Mouse (Mus musculus): ENCODE measurements around the gene Bbs9. TPM values are rescaled to one million over a fixed set of nuclear protein-coding genes. Genes with fewer than 3 reads are reported as not detected.

Gene Bbs9
- polyA plus RNA-seq, 1 experiment from 2014 or later: 15.9 TPM

DNA sequence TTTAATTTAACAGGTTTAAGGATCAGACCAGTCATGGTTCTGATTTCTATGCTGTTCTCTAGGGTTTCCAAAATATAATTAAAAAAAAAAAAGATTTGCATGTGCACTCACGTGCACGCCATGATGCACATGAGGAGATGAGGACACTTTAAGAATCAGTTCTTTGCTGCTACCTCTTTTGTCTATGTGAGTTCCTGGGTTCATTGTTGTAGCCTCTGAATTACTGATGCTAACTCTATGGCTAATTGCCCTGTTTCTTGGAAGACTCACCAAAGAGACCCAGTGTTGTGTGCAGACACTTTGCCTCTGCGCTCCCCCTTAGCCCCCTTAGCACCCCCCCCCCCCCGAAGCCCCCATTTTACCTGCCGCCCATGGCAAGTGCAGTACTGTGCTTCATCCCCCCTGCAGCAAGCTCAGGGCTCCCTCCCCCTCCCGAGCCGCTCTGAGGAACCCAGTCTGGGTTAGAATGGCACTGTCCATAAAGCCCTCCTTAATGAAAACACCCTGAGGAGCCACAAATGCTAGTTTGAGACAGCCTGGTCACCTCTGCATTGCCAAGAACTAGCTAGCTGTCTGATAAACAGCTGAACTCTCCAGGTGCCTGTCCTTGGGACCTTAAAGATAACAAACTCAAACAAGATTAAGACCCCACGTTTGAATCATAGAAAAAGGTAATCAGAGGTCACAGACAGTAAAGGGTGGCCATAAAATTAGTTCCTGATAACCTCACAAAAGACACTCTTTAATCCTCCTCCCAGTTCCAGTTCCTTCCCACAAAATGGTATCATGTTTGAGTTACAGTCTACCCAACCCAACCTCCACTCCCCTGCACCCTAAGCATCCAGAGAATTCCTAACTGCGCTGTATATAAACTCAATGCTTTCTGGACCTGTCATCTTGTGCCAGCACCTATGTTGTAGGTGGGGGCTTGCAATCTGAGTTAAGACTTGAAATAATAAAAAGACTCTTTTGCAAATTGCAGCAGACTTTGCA is 69.1 kb downstream of the Bbs9 start:
- Histone ChIP-seq H3K4me1 (peaks cover 6% of the 10 kb centered on the region), H3K36me3 (no peaks in the 10 kb centered on the region), H3K9me3 (no peaks in the 10 kb centered on the region), H3K27ac (no peak overlapping the region), H3K4me2 (replicated peaks) (no peak overlapping the region), H3K4me3 (no peak overlapping the region), H3K9ac (no peak overlapping the region), H3K27me3 (0 out of 2 replicates have a peak, but pooled peaks cover 8% of the 10 kb centered on the region)
- no peak for ATAC-seq (ENCODE audit: low FRiP score, low read depth)
- WGBS: 63% methylated on average over 9 of the region's 9 CpGs

DNA sequence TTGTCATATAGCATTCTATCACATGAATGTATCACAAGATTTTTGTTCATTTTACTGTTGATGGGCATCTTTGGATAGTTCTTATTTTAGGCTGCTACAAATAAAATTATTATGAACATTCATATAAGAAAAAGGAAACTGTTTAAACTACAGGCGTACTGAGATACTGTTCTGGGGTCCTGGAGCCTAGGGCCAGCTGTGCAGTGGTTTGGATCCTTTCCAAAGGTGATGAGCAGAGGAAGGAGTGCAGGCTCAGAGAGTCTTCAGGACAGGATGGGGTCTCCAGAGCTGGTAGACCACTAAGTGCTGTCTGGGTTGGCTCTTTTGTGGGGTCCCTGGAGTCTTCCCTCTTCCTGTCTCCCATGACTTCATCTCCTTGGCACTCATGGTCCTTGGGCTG is 75.8 kb downstream of the Bbs9 start:
- no peak overlapping the region for H3K4me3 ChIP-seq
- no peak overlapping the region for H3K9ac ChIP-seq
- no peak overlapping the region for H3K27ac ChIP-seq
- H3K36me3 ChIP-seq: no peaks in the 10 kb centered on the region
- H3K9me3 ChIP-seq: no peaks in the 10 kb centered on the region
- H3K27me3 ChIP-seq: 0 out of 2 replicates have a peak, but pooled peaks cover 2% of the 10 kb centered on the region
- 42% methylated on average over 1 of the region's 1 CpGs for WGBS
- ATAC-seq (ENCODE audit: low FRiP score, low read depth): no peak
- peaks cover 13% of the 10 kb centered on the region for H3K4me1 ChIP-seq
- no peak overlapping the region for H3K4me2 ChIP-seq (replicated peaks)

DNA sequence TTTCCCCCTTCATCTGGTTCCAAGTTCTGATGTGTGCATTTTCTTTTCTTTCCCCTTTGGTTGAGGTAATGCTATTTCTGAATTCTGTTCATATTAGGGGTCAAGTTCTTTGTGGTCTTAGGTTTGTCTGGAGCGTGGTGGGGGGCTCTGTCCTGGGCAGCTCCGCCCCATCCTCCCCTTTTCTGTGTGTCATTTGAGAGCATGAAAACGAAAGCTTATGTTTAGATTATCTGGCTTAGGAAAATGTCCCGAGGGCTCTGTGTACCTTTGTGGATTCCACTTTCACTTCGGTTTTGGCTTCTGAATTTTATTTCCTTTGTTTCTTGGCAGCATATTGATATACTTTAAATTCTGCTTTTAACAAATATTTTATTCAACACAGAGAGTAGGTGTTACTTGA is 80.6 kb downstream of the Bbs9 start:
- H3K27me3 ChIP-seq: no peaks in the 10 kb centered on the region
- no peak for ATAC-seq (ENCODE audit: low FRiP score, low read depth)
- H3K9ac ChIP-seq: no peak overlapping the region
- H3K4me3 ChIP-seq: no peak overlapping the region
- H3K4me1 ChIP-seq: peaks cover 5% of the 10 kb centered on the region; the same call in 1 of the 2 replicates
- no peaks in the 10 kb centered on the region for H3K9me3 ChIP-seq
- WGBS: 55% methylated on average over 5 of the region's 5 CpGs
- H3K27ac ChIP-seq: no peak overlapping the region
- no peak overlapping the region for H3K4me2 ChIP-seq (replicated peaks)
- no peaks in the 10 kb centered on the region for H3K36me3 ChIP-seq

DNA sequence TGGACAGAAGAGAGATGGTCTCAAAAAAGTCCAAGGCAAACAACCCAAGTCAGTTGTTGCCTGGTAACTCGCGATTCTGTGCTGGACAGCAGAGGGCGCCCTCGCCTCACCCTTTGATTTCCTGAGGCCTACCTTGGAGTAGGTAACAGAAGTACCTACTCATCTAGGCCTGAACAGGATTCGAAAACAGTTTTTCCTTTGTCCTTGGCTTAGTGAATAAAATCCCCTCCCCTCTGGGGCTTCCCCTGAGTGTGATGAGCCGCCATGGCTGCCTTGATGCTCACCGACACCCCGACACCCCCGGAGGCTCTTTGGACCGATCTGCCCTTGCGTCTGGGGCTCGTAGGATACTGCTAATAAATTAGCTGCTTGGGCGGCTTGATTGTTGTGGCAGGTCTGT is 82.0 kb downstream of the Bbs9 start:
- no peak overlapping the region for H3K4me2 ChIP-seq (replicated peaks)
- H3K9me3 ChIP-seq: no peaks in the 10 kb centered on the region
- 50% methylated on average over 13 of the region's 13 CpGs for WGBS
- H3K27ac ChIP-seq: no peak overlapping the region
- no peak overlapping the region for H3K4me3 ChIP-seq
- H3K4me1 ChIP-seq: no peaks in the 10 kb centered on the region
- no peak overlapping the region for H3K9ac ChIP-seq
- H3K36me3 ChIP-seq: no peaks in the 10 kb centered on the region
- ATAC-seq (ENCODE audit: low FRiP score, low read depth): no peak
- H3K27me3 ChIP-seq: no peaks in the 10 kb centered on the region

DNA sequence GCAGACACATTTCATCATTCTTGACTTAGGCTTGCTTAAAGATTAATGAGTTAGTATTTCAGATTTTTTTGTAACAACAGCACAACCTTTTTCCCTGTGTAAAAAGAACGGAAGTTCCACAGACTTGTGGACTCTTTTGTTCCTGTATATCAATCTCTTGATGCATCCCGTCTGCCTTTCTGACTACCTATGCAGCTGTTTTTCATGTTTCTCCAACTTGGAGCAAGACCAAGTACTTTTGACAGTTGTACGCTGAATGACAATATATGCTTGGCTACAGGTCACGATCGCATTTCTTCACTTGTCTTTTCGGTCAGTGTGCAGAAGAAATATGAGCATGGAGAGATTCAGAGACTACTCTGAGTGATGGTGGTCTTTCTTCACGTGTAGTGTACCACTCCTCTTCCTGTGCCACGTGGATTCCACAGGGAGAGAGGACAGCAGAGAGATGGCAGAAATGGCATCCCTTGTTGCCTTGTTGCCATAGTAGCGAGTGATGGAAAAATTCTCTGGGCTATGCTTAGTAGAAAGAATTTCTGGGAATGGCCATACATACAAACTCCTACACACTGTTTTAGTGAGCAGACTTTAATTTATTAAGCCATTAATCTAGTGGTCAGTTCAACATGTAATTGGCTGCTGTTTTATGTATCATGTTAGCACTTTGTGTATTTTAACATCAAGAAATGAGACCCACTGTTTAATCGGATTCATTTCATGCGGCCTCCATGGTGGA is 88.3 kb downstream of the Bbs9 start:
- Histone ChIP-seq H3K27me3 (no peaks in the 10 kb centered on the region), H3K4me2 (replicated peaks) (no peak overlapping the region), H3K36me3 (peaks cover 3% of the 10 kb centered on the region; the same call in 1 of the 2 replicates), H3K9me3 (no peaks in the 10 kb centered on the region), H3K9ac (no peak overlapping the region), H3K27ac (no peak overlapping the region), H3K4me1 (no peaks in the 10 kb centered on the region), H3K4me3 (no peak overlapping the region)
- no peak for ATAC-seq (ENCODE audit: low FRiP score, low read depth)
- WGBS: 85% methylated on average over 11 of the region's 11 CpGs

DNA sequence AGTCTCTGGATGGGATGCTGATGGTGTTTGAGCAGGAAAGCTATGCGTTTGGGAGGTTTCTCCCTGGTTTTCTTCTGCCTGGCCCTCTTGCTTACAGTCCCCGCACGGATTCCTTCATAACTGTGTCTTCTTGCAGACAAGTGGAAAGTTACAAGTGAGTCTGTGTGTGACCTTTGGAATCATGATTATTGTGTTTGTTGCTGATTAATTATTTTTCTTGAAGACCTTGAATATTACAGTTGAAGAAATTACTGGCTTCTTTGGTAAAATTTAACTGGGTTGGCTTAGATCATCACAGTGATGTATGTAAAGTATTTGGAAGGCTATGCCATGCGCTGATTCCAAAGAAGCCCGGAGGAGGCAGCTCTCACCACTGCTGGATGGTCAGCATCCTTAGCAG is 92.2 kb downstream of the Bbs9 start:
- no peaks in the 10 kb centered on the region for H3K9me3 ChIP-seq
- no peak overlapping the region for H3K4me2 ChIP-seq (replicated peaks)
- no peaks in the 10 kb centered on the region for H3K27me3 ChIP-seq
- no peak overlapping the region for H3K4me3 ChIP-seq
- H3K9ac ChIP-seq: no peak overlapping the region
- no peak for ATAC-seq (ENCODE audit: low FRiP score, low read depth)
- no peak overlapping the region for H3K27ac ChIP-seq
- H3K36me3 ChIP-seq: peaks cover 3% of the 10 kb centered on the region; the same call in 1 of the 2 replicates
- H3K4me1 ChIP-seq: no peaks in the 10 kb centered on the region
- 88% methylated on average over 5 of the region's 5 CpGs for WGBS

DNA sequence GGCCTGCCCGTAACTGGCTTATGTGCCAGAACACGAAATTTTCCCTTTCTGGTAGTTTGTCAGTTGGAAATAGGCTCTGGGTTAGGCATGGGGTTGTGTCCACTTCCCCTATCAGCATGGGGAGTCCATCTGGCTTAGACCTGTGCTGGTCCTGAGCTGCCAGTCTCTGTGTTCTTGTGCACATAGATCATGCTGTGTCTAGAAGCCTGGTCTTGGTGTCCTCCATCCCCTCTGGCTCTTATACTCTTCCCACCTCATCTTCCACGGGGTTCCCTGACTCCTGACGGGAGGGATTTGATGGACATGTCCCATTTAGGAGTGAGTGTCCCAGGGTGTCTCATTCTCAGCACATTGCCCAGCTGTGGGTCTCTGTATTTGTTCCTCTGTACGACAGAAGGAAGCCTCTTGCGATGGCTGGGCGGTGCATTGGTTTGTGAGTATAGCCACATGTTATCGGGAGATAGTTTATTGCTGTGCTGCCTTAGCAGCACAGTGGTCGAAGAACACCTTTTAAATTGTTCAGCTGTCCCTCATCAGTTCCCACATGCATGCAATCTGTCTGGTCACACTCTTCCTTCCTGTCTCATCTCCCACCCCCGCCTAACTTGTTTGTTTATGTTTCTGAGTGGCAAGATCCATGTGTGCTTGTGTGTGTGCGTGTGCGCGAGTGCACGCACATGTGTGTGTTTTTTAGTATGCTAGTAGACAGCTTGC is 101.1 kb downstream of the Bbs9 start:
- 81% methylated on average over 14 of the region's 14 CpGs for WGBS
- no peak for ATAC-seq (ENCODE audit: low FRiP score, low read depth)

DNA sequence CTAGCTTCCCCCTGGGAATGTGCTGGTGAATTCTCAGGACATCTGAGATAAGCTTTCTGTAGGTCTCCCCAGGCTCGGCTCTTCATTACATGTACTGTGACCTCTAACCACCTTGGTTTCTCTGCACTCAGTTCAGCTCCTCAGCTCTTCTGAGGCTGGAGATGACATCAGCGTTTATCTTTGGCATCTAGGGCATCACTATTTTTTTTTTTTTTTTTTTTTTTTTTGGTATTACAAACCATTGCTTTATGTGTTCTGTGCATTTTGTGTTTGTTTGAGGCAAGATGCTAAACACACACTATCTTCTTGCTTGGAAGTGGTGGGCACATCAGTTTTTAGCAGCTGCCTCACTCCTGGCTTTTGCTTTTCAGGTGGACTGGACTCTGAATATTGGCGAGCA is 102.8 kb downstream of the Bbs9 start:
- H3K36me3 ChIP-seq: no peaks in the 10 kb centered on the region
- 90% methylated on average over 3 of the region's 3 CpGs for WGBS
- no peak overlapping the region for H3K9ac ChIP-seq
- no peak overlapping the region for H3K4me2 ChIP-seq (replicated peaks)
- H3K27me3 ChIP-seq: no peaks in the 10 kb centered on the region
- peaks cover 19% of the 10 kb centered on the region for H3K4me1 ChIP-seq
- ATAC-seq (ENCODE audit: low FRiP score, low read depth): no peak
- H3K27ac ChIP-seq: no peak overlapping the region
- H3K4me3 ChIP-seq: no peak overlapping the region
- no peaks in the 10 kb centered on the region for H3K9me3 ChIP-seq

More for the DNA sequence above, 101.1 kb downstream of the Bbs9 start:
- Histone ChIP-seq H3K27ac (no peak overlapping the region), H3K36me3 (no peaks in the 10 kb centered on the region), H3K4me2 (replicated peaks) (no peak overlapping the region), H3K27me3 (no peaks in the 10 kb centered on the region), H3K9ac (no peak overlapping the region), H3K4me3 (no peak overlapping the region), H3K4me1 (peaks cover 15% of the 10 kb centered on the region), H3K9me3 (no peaks in the 10 kb centered on the region)

DNA sequence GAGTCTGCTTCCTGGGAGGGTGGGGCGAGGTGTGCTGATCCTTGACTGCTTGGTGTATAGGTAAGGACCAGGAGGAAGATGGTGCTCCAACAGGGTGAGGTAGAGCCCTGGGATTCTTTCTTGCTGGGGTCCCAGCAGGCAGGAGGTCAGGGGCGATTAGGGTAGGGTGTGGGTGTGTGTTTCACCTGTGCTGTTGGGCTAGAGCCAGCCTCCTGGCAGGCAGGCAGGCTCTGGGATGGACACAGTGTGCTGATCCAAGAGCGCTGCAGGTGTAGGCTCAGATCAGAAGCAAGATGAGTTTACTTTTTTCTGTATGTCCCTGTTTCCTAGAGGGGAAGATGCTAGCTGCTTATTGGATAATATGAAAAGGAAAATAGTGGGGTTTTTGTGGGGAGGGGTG is 108.7 kb downstream of the Bbs9 start:
- Histone ChIP-seq H3K9me3 (0 out of 2 replicates have a peak, but pooled peaks cover 4% of the 10 kb centered on the region), H3K4me1 (peaks cover 19% of the 10 kb centered on the region), H3K27ac (no peak overlapping the region), H3K4me2 (replicated peaks) (no peak overlapping the region), H3K4me3 (no peak overlapping the region), H3K36me3 (peaks cover 6% of the 10 kb centered on the region; the same call in 1 of the 2 replicates), H3K9ac (no peak overlapping the region), H3K27me3 (no peaks in the 10 kb centered on the region)
- no peak for ATAC-seq (ENCODE audit: low FRiP score, low read depth)
- 94% methylated on average over 3 of the region's 3 CpGs for WGBS

DNA sequence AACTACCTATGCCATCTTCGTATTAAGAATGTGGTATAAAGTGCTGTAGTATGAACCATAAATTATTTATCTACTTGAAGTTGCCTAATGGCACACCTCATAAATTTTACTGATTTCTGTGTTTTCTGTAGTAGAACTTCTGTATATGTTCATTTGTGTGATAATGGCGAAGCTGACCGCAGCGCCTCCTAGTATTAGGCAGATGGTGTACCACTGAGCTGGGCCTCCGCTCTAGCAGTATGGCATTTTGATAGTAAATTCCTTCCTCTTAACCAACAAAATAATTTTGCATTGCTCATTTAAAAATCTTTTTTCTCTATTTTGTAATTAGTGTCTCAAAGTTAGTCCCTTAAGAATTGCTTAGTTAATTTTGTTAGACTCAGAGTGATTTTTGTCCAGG is 117.5 kb downstream of the Bbs9 start:
- WGBS: 87% methylated on average over 5 of the region's 5 CpGs
- no peaks in the 10 kb centered on the region for H3K27me3 ChIP-seq

DNA sequence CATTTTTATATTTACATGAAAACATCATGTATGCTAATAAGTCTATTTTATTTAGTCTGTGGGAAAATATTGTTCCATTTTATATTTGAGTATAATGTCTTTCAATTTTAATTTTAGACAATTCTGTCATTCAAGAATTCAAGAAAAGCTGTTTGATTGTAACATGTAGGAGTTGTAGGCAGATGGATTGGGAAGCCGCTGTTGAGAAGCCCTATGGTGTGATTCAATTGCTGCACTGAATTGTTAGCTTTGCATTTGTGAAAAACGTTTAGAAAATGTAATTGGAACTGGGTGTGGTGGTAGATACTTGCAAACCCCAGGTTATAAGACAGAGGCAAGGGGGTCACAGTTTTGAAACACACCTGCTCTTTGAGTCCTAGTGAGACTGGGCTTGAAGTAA is 121.1 kb downstream of the Bbs9 start:
- H3K27me3 ChIP-seq: no peaks in the 10 kb centered on the region
- WGBS: 62% methylated on average over 2 of the region's 2 CpGs
- H3K9me3 ChIP-seq: no peaks in the 10 kb centered on the region
- no peaks in the 10 kb centered on the region for H3K4me1 ChIP-seq
- H3K9ac ChIP-seq: no peak overlapping the region
- no peak overlapping the region for H3K4me3 ChIP-seq
- no peak overlapping the region for H3K4me2 ChIP-seq (replicated peaks)
- no peak for ATAC-seq (ENCODE audit: low FRiP score, low read depth)
- H3K36me3 ChIP-seq: no peaks in the 10 kb centered on the region
- no peak overlapping the region for H3K27ac ChIP-seq

More for the DNA sequence above, 117.5 kb downstream of the Bbs9 start:
- H3K4me2 ChIP-seq (replicated peaks): no peak overlapping the region
- no peaks in the 10 kb centered on the region for H3K36me3 ChIP-seq
- no peaks in the 10 kb centered on the region for H3K4me1 ChIP-seq
- no peak overlapping the region for H3K27ac ChIP-seq
- H3K4me3 ChIP-seq: no peak overlapping the region
- 0 out of 2 replicates have a peak, but pooled peaks cover 7% of the 10 kb centered on the region for H3K9me3 ChIP-seq
- no peak for ATAC-seq (ENCODE audit: low FRiP score, low read depth)
- H3K9ac ChIP-seq: no peak overlapping the region

Measured in limb, embryonic 13.5 days (tissue).